Mouse (Mus musculus) megakaryocyte, embryonic 14.5 days (primary cell): Measurements from ENCODE around the gene Stub1. TPM values are rescaled to one million over a fixed set of nuclear protein-coding genes. Genes with fewer than 3 reads are reported as not detected.
A peak's percentile ranks its signal among the peaks of the same experiment; 100 is the strongest.

Experiments
- H3K27me3 ChIP-seq: replicated peaks from 2 replicates; pipeline ENCODE3; 2012; ENCODE audit warnings: inconsistent platforms
- H3K36me3 ChIP-seq: replicated peaks from 2 replicates; pipeline ENCODE3; 2012; ENCODE audit warnings: low read length, inconsistent platforms, mixed read lengths
- H3K4me1 ChIP-seq: 2 replicates; pipeline ENCODE4 v1.6.1; 2012; ENCODE audit warnings: inconsistent platforms
- H3K4me3 ChIP-seq: replicated peaks from 2 replicates; pipeline ENCODE3; 2012; ENCODE audit warnings: moderate library complexity, mild to moderate bottlenecking, inconsistent platforms
- H3K9me3 ChIP-seq: 2 replicates; pipeline ENCODE4 v1.6.1; 2012; ENCODE audit warnings: inconsistent platforms
- FLI1 ChIP-seq: IDR thresholded peaks from 2 replicates; pipeline ENCODE4 v1.6.1; 2012; ENCODE audit warnings: low read length, inconsistent platforms, mixed read lengths
- GATA1 ChIP-seq: IDR thresholded peaks from 3 replicates; pipeline ENCODE4 v1.6.1; 2012; ENCODE audit warnings: mixed read lengths, low read length, inconsistent platforms, borderline replicate concordance
- polyA plus RNA-seq: library from polyadenylated mRNA; stranded (reverse); fragments of >175 nt; gene quantifications from 2 replicates; pipeline ENCODE4 v1.2.3, GENCODE M21; 2012; ENCODE audit warnings: low replicate concordance; ENCODE audit not compliant: insufficient read depth

The Stub1 gene
- polyA plus RNA-seq, 1 experiment, result 115 TPM

DNA sequence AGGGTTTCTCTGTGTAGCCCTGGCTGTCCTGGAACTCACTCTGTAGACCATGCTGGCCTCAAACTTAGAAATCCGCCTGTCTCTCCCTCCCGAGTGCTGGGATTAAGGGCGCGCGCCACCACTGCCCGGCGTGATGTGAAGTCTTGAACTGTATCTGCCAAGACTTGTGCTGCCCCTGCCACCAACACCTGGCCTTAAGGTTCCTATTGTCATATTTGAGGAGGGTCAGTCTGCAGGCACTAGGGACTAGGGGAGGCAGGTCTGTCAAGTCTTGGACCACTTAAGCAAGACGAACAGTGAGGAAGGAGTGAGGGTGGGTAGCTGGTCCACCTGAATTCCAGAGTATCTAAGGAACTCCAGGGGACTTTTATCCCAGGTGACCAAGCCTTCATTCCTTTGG is 36.3 kb upstream of the Stub1 start:
- no peak overlapping the region for H3K4me3 ChIP-seq
- peaks cover 66% of the 10 kb centered on the region for H3K4me1 ChIP-seq
- TF ChIP-seq GATA1, result no peak
- TF ChIP-seq FLI1, result no peak
- H3K36me3 ChIP-seq, result peaks cover 13% of the 10 kb centered on the region
- H3K27me3 ChIP-seq, result no peaks in the 10 kb centered on the region
- no peaks in the 10 kb centered on the region for H3K9me3 ChIP-seq

DNA sequence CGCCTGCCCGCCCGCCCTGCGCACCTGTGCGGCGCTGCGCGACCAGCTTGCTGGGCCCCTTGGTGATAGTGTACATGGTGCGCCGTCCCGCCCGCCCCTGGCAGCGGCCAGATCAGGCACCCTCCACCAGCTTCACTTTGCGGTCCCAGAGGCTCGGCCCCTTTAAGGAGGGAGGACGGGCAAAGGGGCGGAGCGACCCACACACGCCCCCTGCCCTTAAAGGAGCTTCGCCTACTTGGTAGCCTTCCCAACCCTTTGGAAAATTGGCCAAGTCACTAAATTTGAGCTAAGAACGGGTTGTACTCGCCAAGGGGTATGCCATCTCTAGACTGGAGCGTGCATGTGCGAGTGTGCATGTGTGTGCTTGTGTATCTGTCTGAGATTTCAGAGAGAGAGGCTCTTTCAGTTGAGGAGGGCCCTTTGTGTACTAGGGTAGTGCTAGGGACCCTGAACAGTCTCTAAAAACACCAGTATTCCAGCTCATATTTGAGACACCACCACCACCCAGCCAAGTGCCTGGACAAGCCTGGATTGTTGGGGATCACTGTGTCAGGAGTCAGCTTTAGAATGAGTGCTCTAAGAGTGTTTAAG is 35.5 kb upstream of the Stub1 start, which contains the start of gene Mcrip2:
Mcrip2 (minus strand) TSS at position 164 of the 591 bp plus-strand sequence.
- TF ChIP-seq GATA1 (no peak), FLI1 (no peak)

DNA sequence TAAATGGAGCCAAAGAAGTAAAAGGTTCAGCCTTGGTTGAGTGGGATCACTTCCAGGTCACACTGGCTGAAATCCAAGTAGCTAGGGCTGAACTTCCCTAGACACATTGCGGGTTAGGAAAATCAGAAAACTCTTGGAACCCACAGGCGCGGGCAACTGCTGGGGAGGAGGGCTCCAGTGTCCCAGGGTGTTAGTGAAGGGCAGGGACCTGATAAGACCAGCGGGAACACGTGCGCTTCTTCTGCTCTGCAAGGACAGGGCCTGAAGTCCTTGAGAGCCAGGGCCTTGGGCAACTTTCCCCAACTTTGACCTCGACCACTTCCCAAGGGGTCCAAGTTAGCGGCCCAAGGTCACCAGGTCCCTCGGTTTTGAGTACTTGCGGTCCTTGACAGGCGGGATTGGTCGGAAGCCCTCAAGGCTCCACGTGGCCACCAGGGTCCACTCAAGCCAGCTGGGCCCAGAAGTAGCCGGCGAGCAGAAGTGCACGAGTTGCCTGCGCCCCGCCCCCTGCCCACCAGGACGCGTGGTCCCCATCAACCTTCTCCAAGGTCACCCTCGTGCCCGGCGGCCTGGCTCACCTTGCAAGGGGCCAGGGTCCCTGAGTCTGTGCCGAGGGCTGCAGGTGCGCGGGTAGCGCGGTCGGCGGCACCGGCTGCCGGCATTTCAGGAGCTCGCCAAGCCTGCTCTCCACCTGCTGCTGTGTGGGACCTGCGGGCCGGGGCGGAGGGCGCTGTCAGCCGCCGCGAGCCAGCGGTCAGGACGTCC is 34.8 kb upstream of the Stub1 start:
- Histone ChIP-seq H3K27me3 (no peaks in the 10 kb centered on the region), H3K36me3 (peaks cover 24% of the 10 kb centered on the region), H3K4me1 (peaks cover 68% of the 10 kb centered on the region), H3K4me3 (peak overlapping the region; percentile 94), H3K9me3 (no peaks in the 10 kb centered on the region)
- no peak for TF ChIP-seq GATA1
- TF ChIP-seq FLI1, result no peak

More for the DNA sequence above, 35.5 kb upstream of the Stub1 start, which contains the start of gene Mcrip2:
- no peaks in the 10 kb centered on the region for H3K27me3 ChIP-seq
- H3K4me3 ChIP-seq, result peak within 1 kb of the TSS; percentile 94
- peaks cover 21% of the 10 kb centered on the region for H3K36me3 ChIP-seq
- no peaks in the 10 kb centered on the region for H3K9me3 ChIP-seq
- peaks cover 66% of the 10 kb centered on the region for H3K4me1 ChIP-seq

- Histone ChIP-seq H3K4me3 (peak overlapping the region; percentile 94), H3K27me3 (no peaks in the 10 kb centered on the region), H3K4me1 (peaks cover 69% of the 10 kb centered on the region), H3K9me3 (no peaks in the 10 kb centered on the region), H3K36me3 (peaks cover 24% of the 10 kb centered on the region)
- TF ChIP-seq FLI1, result no peak
- TF ChIP-seq GATA1, result no peak
These were observed 34.3 kb upstream of the Stub1 start for GRCm38 (mm10) chr17:25867509-25867835.

GRCm38 (mm10) chr17:25866172-25866571 is 33.0 kb upstream of the Stub1 start:
- peak overlapping the region; percentile 3 for H3K4me3 ChIP-seq
- peaks cover 70% of the 10 kb centered on the region for H3K4me1 ChIP-seq
- TF ChIP-seq GATA1 (no peak), FLI1 (no peak)
- H3K9me3 ChIP-seq, result no peaks in the 10 kb centered on the region
- no peaks in the 10 kb centered on the region for H3K27me3 ChIP-seq
- peaks cover 24% of the 10 kb centered on the region for H3K36me3 ChIP-seq

DNA sequence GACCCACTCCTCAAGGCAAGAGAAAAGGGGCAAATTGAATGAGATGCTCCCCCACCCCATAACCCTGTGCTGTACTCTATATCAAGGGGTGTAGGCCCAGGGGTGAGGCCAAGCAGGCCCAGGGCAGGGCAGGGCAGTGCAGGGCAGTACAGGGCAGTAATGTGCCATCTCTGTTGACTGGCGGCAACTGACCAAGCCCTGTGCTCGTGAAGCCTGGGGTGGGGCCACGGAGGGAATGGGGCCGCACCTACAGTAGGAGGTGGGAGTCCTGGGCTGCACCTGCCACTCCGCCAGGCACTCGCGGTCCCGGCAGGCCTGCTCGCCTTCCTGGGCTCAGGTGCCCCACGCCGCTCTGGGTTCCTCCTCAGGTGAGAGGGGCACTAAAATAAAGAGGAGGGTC is 32.1 kb upstream of the Stub1 start:
- Histone ChIP-seq H3K36me3 (peaks cover 24% of the 10 kb centered on the region), H3K4me1 (peaks cover 79% of the 10 kb centered on the region), H3K4me3 (no peak overlapping the region), H3K27me3 (no peaks in the 10 kb centered on the region), H3K9me3 (no peaks in the 10 kb centered on the region)
- no peak for TF ChIP-seq GATA1
- no peak for TF ChIP-seq FLI1

GRCm38 (mm10) chr17:25864311-25864710 is 31.1 kb upstream of the Stub1 start:
- no peaks in the 10 kb centered on the region for H3K9me3 ChIP-seq
- H3K4me1 ChIP-seq, result peaks cover 88% of the 10 kb centered on the region
- TF ChIP-seq FLI1, result no peak
- TF ChIP-seq GATA1, result no peak
- no peaks in the 10 kb centered on the region for H3K27me3 ChIP-seq
- H3K36me3 ChIP-seq, result peaks cover 25% of the 10 kb centered on the region
- no peak overlapping the region for H3K4me3 ChIP-seq

DNA sequence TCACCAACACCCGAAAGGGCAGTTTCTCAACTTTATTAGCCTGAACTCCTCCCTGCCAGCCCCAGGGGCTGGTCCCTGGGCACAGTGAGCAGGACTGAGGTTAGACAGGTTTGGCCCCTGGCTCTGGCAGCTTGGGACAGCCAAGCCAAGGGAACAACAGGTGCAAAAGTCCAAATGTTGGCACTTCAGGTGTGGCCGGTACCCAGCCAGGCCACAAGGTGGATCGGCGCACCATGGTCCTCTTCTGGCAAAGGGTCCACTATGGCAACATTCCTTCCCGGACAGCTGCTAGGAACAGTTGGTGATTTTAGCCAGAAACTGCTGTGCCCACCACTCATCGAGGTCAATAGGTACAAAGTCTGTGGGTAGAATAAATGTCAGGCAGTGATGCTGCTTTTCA is 30.5 kb upstream of the Stub1 start:
- peaks cover 87% of the 10 kb centered on the region for H3K4me1 ChIP-seq
- no peaks in the 10 kb centered on the region for H3K27me3 ChIP-seq
- H3K4me3 ChIP-seq, result no peak overlapping the region
- peaks cover 30% of the 10 kb centered on the region for H3K36me3 ChIP-seq
- no peak for TF ChIP-seq GATA1
- TF ChIP-seq FLI1, result no peak
- H3K9me3 ChIP-seq, result no peaks in the 10 kb centered on the region

GRCm38 (mm10) chr17:25861704-25862612 is 28.8 kb upstream of the Stub1 start:
- peaks cover 72% of the 10 kb centered on the region for H3K4me1 ChIP-seq
- H3K36me3 ChIP-seq, result peaks cover 34% of the 10 kb centered on the region
- no peaks in the 10 kb centered on the region for H3K27me3 ChIP-seq
- peak overlapping the region; percentile 97 for H3K4me3 ChIP-seq
- H3K9me3 ChIP-seq, result no peaks in the 10 kb centered on the region
- TF ChIP-seq GATA1, result no peak
- TF ChIP-seq FLI1, result no peak
